Mouse (Mus musculus) intestine, postnatal 0 days (tissue): Measurements from ENCODE around the gene Tagap1. TPM values are rescaled to one million over a fixed set of nuclear protein-coding genes. Genes with fewer than 3 reads are reported as not detected.

Source experiments
- polyA plus RNA-seq: library from polyadenylated mRNA; unstranded; fragments of >200 nt; fragmentation: Nextera tagmentation; extraction: Ambion mirVana; gene quantifications from 2 replicates; pipeline ENCODE4 v1.2.1, GENCODE M21; 2015

Gene Tagap1
- polyA plus RNA-seq, 1 experiment from 2014 or later = 12.6 TPM

Other genes with a start within 250 kb of the Tagap1 start
- 342 and 379 TPM in 2 replicates for gene Ezr, start 178.4 kb downstream of the Tagap1 start, polyA plus RNA-seq
- gene Rsph3b, start 12.5 kb downstream of the Tagap1 start, polyA plus RNA-seq = 35.6 and 35.7 TPM in 2 replicates
- 315 and 316 TPM in 2 replicates for gene Rnaset2b, start 9.5 kb upstream of the Tagap1 start, polyA plus RNA-seq
- 0.09 and 0.13 TPM in 2 replicates for gene Gm49721, start 17.7 kb upstream of the Tagap1 start, polyA plus RNA-seq
- gene Gm1604a, start 64.4 kb upstream of the Tagap1 start, polyA plus RNA-seq = not detected in 2 replicates
- 1.7 and 1.8 TPM in 2 replicates for gene Rps6ka2, start 209.0 kb upstream of the Tagap1 start, polyA plus RNA-seq